Mouse (Mus musculus): ENCODE results near the gene Gm21983.

Gm21983 gene

DNA sequence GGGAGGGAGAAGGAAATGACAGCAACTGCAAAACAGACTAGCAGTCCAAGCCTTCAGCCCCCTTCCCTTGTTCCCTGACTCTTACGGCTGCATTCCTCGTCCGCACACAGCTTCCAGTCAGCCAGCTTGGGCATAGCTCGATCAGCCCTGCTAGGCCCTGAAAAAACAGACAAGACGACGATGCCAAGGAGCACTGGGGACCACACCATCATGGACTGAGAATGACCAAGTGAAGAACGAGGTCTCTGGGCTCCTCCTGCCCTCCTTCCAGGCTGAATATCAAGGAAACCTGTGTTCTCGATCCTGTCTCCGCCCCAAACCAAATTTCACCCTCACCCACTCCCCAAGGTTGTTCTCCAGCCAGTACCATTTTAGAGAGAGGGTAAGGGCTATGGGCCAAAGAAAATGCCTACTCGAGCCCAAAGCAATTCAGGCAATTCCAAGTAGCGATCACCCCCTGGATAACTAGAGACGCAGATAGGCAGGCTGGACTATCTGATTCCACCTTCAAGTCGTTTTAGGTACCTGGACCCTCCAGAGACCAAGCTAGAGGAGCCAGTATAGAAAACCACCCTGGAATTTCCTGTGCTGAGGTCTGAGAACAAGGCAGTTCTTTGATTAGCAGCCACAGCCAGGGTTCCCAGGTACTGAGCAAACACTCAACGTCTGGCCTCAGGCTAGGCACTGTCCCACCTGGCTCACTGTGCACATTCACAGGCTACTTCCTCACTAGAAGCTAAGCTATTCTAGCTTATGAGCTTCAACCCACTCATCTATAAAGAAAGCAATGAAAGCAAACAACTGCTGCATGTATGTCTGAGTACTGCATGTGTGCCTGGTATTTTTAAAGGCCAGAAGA lies at the start of gene Gm21983, which contains the start of gene Mia:
TSS of gene Gm21983 (minus strand) at position 250 of the 859 bp plus-strand sequence.
TSS of gene Mia (minus strand) at position 321 of the 859 bp plus-strand sequence.
- no peak for DNase-seq (ENCODE audit: low spot score)

DNA sequence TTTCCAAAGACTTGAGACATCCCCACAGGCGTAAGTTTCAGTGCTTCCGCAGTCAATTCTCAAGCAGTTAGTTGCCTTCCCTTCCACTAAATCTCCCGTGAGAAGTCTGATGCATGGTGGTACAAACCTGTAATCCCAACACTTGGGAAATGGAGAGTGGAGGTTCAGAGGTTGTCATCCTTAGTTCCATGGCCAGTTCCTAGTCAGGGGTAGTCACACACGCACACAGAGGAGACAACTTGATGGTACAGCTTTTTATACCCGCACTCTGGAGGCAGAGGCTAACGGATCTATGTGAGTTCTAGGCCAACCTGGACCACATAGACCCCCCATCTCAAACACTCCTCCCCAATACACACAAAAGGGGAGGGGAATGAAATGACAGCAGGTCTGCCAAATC lies 48.0 kb upstream of the Gm21983 start:
- no peak for DNase-seq (ENCODE audit: low spot score)

DNA sequence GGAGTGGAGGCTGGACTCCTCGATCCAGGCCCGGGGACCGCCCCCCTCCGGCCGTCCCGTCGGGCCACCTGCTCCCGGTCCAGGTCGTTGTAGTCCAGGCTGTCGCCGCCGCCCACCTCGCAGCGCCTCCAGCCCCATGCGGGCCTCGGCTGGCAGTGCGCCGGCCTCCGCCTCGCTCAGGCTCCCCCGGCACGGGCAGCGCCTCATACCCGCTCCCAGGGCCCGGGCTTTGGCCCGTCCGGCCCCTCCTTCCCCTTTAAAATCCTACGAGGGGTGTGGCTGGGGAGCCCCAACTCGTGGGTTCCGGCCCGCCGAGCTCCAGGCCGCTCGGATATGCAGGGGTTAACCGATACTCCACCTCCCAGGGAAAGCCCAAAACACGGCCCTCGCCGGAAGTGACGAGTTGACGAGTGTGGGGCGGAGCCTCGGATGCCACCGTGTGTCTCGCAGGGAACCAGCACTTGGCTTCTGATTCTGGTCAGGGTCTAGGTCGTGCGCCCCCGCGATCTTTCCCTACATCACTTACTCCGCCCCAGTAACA lies 47.5 kb upstream of the Gm21983 start, which contains the start of gene Itpkc:
TSS of gene Itpkc (minus strand) at position 381 of the 541 bp plus-strand sequence.
- peak; percentile 92 for DNase-seq (ENCODE audit: low spot score)

DNA sequence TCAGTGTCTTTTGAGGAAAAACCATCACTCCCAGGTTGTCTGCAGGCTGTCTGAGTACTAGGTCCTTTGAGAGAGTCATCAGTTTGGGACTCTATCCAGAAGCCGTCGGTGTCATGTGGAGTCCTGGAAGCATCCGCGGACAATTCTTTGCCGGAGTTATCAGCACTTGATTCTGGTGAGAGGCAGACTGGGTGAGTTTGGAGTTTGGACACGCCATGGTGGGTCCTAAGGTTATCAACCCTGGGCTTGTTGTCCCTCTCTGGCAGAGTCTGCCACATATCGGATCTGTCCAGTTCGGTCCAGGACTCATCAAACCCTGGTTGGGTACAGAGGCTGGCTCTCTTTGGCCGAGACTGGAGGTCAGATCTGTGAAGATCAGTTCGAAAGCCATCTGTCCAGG lies 46.8 kb upstream of the Gm21983 start:
- DNase-seq (ENCODE audit: low spot score), result peak; percentile 45

DNA sequence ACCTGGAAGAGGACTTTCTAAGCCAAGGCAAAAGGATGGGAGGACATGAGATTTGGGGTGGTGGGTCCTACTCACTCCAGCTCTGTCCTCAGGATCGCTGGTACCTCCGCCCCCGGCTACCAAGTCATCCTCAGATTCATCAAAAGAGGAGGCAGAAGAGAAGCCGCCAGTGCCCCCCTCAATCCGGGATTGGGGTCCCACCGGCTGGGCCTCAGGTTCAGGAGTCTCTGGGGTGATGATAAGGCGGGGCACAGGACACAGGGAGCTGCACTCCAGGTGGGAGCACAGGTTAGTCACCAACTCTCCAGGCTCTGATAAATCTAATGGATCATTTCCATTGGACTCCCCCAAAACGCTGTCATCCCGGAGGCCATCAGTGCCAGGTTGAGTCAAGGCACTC lies 46.4 kb upstream of the Gm21983 start:
- no peak for DNase-seq (ENCODE audit: low spot score)

DNA sequence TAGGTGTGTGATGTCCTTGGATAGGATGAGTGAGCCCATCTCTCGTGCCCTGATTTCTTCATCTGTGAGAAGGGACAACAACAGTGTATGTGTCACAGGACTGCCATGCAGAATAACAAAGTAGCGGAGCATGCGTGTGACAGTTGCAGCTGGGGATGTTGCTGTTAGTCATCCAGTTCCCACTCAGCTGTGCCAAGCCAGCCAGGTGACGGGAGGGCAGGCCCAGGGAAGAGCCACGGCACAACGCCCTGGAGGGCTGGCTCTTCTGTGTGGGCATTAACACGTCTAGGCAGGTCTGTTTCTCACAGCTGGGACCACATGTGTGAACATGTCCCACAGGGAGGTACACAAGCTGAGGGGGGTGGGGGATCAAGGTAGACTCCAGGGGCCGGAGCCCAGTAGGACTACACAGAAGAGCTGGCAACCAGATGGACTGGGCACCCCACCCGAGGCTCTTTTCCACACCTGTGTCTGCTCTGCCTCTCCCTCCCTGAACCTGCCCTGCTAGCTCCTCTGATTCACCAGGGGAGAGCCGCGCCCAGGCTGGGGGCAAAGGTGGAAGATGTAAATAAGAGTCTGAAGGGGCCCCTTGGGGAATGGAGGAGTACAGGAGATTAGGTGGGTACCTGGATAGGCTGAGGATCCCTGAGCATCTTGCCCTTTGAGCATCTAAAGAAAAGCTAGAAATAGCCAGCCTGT lies 44.1 kb upstream of the Gm21983 start:
- DNase-seq (ENCODE audit: low spot score), result no peak

DNA sequence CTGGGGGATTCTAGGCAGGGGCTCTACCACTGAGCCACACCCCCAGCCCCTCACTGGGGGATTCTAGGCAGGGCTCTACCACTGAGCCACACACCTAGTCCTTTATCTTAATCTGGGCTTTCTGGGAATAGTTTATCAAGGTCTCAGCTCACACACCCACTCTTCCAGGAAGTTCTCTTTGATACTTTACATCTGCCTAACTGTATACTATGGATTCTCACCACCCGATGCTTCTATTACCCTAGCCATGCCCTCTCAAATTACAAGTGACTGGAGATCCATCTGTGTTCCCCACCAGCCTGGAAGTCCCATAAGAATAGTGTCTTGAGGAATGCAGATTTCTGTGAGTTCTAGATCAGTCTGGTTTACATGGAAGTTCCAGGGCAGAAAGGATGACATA lies 41.7 kb upstream of the Gm21983 start:
- no peak for DNase-seq (ENCODE audit: low spot score)

DNA sequence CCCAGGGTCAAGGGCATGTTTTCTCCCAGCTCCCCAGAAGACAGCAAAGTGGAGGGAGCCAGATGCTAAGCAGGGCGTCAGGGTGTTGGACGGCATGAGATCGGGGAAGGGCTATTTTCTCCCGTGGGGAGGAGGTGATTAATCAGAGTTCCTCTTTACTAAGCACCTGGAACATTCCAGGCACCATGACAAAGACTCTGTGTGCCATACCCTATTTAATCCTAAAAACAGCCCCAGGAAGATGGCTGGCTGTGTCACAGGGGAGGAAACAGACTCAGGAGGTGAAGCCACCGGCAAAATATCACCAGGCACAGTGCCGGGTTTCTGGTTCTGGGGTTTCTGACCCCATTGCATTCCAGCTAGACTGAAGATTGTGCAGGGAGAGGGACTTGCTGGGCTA lies 41.1 kb upstream of the Gm21983 start:
- no peak for DNase-seq (ENCODE audit: low spot score)

DNA sequence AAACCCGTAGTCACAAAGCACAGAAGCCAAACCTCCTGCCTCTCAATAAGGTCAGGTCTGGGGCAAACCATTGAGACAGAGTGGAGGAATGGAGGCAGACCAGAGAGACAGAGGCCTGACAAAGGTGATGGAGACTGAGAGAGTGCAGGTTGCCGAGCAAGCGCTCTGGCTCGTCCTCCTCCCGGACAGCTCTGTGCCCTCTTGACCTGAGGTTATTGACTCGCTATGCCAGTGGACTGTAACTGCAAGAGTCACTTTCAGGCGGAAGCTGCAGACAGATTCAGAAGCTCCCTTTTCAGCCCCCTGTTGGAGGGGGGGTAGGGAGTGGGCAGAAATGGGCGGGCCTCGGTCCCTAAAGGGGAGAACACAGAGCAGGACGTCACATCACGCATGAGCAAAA lies 39.1 kb upstream of the Gm21983 start:
- no peak for DNase-seq (ENCODE audit: low spot score)

DNA sequence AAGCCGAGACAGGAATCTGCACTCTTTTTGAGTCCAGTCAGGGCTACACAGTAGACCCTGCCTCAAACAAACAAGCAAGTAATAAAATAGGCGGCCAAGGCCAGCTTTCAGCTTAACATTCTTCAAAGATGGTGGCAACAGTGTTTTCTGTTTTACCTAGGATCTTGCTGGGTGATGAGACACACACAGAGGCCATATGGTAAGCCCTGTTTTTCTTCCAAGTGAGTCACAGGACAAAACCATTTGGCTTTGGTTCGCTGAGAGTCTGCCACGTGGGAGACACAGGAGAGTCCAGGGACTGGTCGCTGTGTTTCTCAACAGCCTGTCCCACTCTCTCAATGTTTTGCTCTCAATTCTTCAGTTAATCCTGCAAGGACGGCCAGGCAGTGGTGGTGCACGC lies 37.7 kb upstream of the Gm21983 start:
- DNase-seq (ENCODE audit: low spot score), result peak; percentile 70

DNA sequence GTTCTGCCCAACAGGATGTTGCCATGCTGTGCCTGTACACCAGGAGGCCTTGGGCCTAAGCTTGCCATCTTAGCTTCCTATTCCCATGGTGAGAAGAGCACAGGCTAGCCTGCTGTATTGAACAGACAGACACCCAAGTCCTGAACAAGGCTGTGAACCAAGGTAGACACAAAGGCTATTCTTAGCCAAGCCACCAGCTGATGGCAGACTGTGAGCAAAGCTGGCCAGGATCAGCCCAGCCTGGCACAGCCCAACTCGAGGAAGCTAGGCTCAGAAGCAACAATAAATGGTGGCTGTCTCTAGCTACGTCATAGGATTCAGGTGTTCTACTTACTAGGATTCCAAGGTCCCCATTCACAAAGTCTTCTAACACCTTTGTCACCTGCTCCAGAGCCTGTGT lies 31.7 kb upstream of the Gm21983 start:
- no peak for DNase-seq (ENCODE audit: low spot score)

DNA sequence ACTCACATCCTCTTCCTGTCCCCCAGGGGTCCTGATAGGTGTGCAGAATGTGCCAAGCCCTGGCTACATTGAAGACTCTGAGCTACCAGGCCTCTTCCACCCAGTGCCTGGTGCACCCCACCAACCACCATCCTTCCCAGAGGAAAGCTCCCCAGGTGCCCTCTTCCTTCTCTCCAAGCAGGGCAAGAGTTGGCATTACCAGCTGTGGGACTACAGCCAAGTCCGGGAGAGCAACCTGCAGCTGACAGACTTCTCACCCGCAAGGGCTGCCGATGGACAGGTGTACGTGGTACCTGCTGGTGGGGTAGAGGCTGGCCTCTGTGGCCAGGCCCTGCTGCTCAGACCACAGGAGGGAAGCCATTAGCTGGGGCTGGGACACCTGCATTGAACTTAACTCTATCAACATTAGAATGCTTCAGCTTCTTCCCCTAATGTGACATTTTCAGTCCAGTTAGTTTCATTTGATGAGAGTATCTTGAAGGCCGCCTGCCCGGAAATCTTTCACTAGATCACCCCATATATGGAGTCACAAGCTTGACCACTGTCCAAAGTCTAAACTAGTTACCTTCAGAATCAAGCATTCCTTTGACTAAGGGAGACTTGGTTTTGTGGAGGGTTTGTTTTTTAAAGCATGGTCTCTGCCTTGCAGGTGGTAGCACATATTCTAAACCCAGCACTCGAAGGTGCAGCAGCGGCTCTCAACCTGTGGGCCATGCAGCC lies 23.0 kb upstream of the Gm21983 start:
- DNase-seq (ENCODE audit: low spot score), result no peak

DNA sequence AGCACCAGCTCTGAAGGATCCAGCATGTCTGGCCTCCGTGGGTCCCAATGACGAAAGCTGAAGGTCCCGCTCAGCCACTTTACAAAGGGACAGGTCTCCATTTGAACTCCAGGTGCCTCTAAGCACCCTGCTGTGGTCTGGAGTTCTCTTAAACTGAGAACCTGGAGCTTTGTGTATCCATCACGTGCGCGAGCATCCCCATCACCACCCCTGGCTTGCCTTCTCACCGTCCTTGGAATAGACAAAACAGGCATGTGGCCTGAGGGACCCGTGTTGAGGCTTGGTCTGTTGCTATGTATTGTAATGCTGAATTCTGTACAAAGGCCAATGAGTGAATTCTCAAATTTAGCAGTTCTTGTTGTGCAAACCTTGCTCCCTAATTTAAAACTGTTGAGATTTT lies 17.9 kb upstream of the Gm21983 start:
- no peak for DNase-seq (ENCODE audit: low spot score)

DNA sequence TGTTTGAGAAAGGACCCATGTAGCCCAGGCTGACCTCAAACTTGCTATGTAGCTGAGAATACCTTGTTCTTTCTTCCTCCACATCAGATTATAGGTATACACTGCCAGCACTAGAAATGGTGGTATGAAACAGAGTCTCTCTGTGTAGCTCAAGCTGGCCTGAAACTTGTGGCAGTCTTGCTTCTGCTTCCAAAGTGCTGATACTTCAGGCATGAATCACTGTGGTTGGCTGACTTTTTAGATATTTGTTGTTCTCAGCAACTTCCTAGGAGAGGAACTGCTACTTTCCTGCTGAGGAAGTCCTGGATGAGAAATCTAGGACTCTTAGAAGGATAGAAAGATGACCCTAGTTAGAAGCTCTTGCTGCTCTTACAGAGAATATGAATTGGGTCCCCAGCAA lies 17.5 kb upstream of the Gm21983 start:
- peak; percentile 14 for DNase-seq (ENCODE audit: low spot score)

DNA sequence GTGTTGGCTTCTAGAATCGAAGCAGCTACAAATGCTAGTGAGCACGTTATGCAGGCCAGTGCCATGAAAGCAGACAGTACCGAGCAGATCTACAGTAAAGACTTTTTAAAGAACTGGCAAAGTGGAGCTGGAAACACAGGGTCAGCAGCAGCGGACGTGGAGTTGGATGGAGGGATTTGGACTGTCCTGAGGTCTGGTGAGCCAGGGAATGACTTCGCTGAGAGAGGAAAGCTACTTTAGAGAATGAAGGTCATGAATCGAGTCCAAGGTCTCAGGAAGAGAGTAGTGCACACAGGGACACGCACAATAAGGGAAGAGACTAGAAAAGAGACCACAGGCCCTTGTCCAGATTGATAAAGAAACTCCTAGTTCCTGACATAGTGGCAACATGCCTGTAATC lies 16.7 kb upstream of the Gm21983 start:
- DNase-seq (ENCODE audit: low spot score), result no peak

DNA sequence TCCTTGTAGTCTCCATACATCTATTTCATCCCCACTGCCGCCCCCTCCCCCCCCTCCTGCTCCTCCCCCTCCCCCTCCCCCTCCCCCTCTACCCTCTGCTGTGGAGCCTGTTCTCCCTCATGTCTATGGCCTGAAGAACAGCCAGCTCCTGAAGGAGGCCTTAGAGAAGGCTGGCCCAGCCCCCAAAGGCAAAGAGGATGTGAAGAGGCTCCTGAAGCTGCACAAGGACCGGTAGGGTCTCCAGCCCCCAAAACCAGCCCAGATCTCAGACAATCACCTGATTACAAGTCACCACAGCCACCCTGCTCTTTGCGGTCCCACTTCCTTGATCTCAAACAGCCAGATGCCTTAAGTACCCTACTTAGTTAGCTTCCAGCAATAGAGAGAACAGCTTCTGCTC lies 16.2 kb upstream of the Gm21983 start:
- no peak for DNase-seq (ENCODE audit: low spot score)

DNA sequence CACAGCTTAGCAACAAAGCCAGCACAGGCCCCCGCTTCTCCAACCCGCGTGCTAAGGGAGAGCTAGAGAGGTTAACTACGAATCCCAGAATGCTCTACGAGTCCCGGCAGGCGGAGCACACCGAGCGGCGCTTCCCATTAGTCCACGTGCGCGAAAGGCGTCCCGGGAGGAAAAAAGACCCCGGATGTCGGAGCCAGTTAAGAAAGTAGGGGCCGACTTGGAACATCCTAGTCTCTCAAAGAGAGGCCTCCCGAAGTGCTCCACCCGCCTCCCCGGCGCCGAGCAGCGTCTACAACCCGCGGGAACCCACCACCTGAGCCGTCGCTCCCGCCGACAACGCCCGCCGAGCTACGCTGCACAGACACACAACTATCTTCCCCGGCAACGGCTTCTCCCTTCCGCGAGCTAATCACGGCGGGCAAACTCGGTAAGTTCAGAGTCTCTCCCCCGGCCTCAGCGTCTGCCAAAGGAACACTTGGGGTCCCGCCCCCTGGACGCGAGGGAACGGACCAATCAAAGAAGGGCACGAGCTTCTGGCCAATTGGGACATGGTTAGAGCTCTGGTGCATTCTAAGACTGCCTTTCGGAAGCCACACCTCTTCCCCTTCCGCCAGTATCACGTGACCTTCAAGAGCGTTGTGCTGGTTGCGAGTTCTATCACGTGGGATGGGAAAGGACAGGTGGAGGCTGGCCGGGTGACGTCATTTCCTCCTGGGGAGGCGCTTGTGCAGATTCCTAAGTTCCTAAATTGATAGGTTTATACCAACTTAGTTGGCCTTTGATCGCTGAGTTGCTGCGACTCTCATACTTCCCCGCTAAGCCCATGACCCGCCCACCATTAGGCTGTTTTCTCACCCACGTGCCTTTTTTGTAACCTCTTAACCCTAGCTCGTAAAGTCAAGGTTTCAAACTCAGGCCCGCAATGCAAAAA lies 15.1 kb upstream of the Gm21983 start, which contains the start of the genes BC024978 and Snrpa:
TSS of gene BC024978 (plus strand) at position 101 of the 931 bp plus-strand sequence.
TSS of gene Snrpa (minus strand) at position 591 of the 931 bp plus-strand sequence.
- peak; percentile 99 for DNase-seq (ENCODE audit: low spot score)

DNA sequence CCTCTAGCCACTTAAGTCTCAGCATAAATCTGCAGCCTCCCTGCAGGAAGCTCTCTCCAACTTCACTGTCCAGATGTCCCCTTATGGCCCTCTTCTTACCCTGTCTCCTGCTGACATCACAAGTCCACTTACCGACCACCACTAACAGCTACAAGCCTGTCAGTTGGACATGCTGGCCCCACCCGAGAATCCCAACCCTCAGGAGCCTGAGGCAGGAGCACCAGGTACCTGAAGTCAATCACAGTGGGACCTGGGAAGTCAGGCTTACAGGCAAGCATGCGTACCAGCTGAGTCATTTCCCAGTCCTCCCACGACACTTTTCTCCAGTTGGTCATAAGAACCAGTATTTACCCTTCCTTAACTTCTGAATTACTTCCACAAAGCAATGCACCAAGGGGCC lies 12.8 kb upstream of the Gm21983 start:
- no peak for DNase-seq (ENCODE audit: low spot score)

DNA sequence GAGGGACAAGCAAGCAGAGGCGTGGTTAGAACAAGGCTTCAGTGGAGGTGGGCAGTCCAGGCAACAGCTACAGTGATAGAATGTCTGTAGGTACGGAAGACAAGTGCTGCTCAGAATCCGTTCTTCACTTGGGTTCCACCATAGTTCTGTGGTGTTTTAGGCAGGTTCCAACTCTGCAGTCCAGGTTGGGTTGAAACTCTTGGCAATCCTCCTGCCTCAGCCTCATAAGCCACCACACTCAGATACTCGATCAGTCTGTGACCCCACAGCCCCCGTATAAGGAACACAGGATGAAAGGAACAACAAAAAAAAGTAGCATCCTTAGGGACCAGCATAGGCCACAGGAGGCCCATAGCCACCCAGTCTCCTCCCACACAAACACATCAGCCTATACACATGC lies 11.5 kb upstream of the Gm21983 start:
- no peak for DNase-seq (ENCODE audit: low spot score)

DNA sequence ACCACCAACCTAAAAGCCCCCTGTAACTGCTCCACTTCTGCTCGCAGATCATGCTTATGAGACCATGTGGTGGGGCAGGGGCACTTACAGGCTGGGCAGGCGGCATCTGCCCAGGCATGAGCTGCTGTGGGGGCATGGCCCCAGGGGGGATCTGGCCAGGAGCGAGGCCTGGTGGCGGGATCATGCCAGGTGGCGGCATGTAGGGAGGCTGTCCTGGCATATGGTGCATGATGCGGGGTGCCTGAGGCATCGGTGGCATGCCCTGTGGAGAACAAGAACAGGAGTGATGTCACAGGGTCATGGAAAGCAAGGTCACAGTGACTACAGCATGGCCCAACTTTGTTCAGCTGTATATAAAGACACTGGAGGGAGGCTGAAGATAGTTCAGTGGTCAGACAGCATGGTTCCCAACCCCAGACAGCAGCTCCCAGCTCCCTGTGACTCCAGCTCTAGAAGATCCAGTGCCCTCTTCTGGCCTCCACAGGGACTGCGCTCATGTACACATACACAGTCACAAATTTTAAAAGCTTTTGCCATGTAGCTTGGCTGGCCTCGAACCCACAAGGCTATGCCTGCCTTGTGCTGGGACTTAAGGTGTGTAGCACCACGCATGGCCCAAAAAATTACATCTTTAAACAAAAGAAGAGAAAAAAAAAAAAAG lies 8.5 kb upstream of the Gm21983 start:
- DNase-seq (ENCODE audit: low spot score), result no peak

DNA sequence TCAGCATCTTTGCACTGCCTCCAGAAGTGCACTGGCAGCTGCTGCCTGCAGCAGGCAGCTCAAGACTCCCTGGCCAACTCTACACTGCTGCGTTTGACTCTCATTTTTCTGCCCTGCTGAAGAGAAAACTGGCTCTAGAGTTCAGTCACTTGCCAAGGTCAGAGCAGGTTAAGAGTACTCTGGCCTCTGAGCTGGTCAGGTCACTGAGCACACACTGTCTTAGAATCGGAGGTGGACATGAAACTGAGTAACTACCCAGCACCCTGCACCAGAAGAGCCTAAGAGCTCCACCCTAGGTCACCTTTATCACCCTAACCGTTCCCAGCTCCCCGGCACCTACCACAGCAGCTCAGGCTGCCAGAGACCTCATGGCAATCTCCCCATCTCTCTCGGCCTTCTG lies 5.1 kb upstream of the Gm21983 start:
- no peak for DNase-seq (ENCODE audit: low spot score)
